ENCODE assay signal across 14 mouse cellular contexts in genomic region chr11:116574486-116574885, GRCm38 (mm10). TPM values are rescaled to one million over a fixed set of nuclear protein-coding genes. Genes with fewer than 3 reads are reported as not detected.
DNase-seq lines count a peak whose midpoint lies in the region; ATAC-seq lines count a peak whose summit lies in the region.
"Had no signal": no experiment of that assay in that cellular context is flagged by ENCODE, and none has a peak within 500 bp of the region (broad histone marks: within the 10 kb centered on the region; RNA-seq: fewer than 3 reads in every experiment).

No protein-coding gene starts in this region.

- no peak overlapping the region for H3K9ac ChIP-seq in heart, embryonic 12.5 days
- H3K9ac ChIP-seq in neural tube, embryonic 13.5 days, result no peak overlapping the region
- H3K9ac ChIP-seq in neural tube, embryonic 15.5 days (replicated peaks), result no peak overlapping the region
- H3K9ac ChIP-seq: intestine, embryonic 15.5 days had no signal

- H3K4me2 ChIP-seq in heart, embryonic 12.5 days, result peak overlapping the region; percentile 41
- H3K4me2 ChIP-seq in neural tube, embryonic 13.5 days, result 0 out of 2 replicates have a peak overlapping the region, but pooled peaks have one; percentile 4
- H3K4me2 ChIP-seq in neural tube, embryonic 15.5 days, result no peak overlapping the region
- H3K4me2 ChIP-seq: intestine, embryonic 15.5 days; midbrain, embryonic 11.5 days had no signal

- WGBS in heart, embryonic 12.5 days, result 49% methylated on average over 6 of the region's 6 CpGs
- 63% methylated on average over 6 of the region's 6 CpGs for WGBS in neural tube, embryonic 13.5 days
- 57% methylated on average over 6 of the region's 6 CpGs for WGBS in neural tube, embryonic 15.5 days

- ATAC-seq in heart, embryonic 12.5 days (ENCODE audit: insufficient number of reproducible peaks, low FRiP score), result no peak
- no peak for ATAC-seq in neural tube, embryonic 13.5 days (ENCODE audit: low read depth)
- ATAC-seq in neural tube, embryonic 15.5 days (ENCODE audit: low FRiP score), result no peak
- ATAC-seq: intestine, embryonic 15.5 days had no signal

- peak overlapping the region; percentile 68 for H3K27ac ChIP-seq in heart, embryonic 12.5 days (ENCODE audit: poor library complexity, severe bottlenecking)
- no peak overlapping the region for H3K27ac ChIP-seq in neural tube, embryonic 13.5 days (replicated peaks)
- H3K27ac ChIP-seq in neural tube, embryonic 15.5 days (replicated peaks), result no peak overlapping the region
- H3K27ac ChIP-seq: intestine, embryonic 15.5 days had no signal

- peak; percentile 36 to 50 for DNase-seq in cerebellum, adult 18-20 months
- DNase-seq in cerebellum, postnatal 4 days (ENCODE audit: low spot score in 2 of 2), result no peak
- no peak for DNase-seq in heart, adult 9 months (ENCODE audit: low spot score in 2 of 2)
- DNase-seq in yolk sac, embryonic 10.5 days (ENCODE audit: low spot score), result peak; percentile 52
- DNase-seq in left cerebral cortex, adult 11 months (ENCODE audit: low spot score), result no peak
- DNase-seq: gastrocnemius, postnatal 14 days; kidney, postnatal 25 days; right cerebral cortex, postnatal 14 days had no signal

- H3K36me3 ChIP-seq in heart, embryonic 12.5 days, result no peaks in the 10 kb centered on the region
- no peaks in the 10 kb centered on the region for H3K36me3 ChIP-seq in neural tube, embryonic 13.5 days
- H3K36me3 ChIP-seq in neural tube, embryonic 15.5 days, result no peaks in the 10 kb centered on the region
- H3K36me3 ChIP-seq: intestine, embryonic 15.5 days had no signal

- no peak overlapping the region for H3K4me3 ChIP-seq in heart, embryonic 12.5 days
- no peak overlapping the region for H3K4me3 ChIP-seq in neural tube, embryonic 13.5 days
- H3K4me3 ChIP-seq in neural tube, embryonic 15.5 days (replicated peaks), result no peak overlapping the region
- H3K4me3 ChIP-seq: intestine, embryonic 15.5 days had no signal

- H3K4me1 ChIP-seq in heart, embryonic 12.5 days (replicated peaks), result peaks cover 75% of the 10 kb centered on the region
- peaks cover 100% of the 10 kb centered on the region for H3K4me1 ChIP-seq in neural tube, embryonic 13.5 days (replicated peaks)
- H3K4me1 ChIP-seq in neural tube, embryonic 15.5 days, result peaks cover 93% of the 10 kb centered on the region

- no peaks in the 10 kb centered on the region for H3K27me3 ChIP-seq in heart, embryonic 12.5 days (replicated peaks)
- no peaks in the 10 kb centered on the region for H3K27me3 ChIP-seq in neural tube, embryonic 13.5 days
- H3K27me3 ChIP-seq in neural tube, embryonic 15.5 days (replicated peaks), result no peaks in the 10 kb centered on the region
- H3K27me3 ChIP-seq: intestine, embryonic 15.5 days had no signal

- H3K9me3 ChIP-seq in heart, embryonic 12.5 days (replicated peaks), result no peaks in the 10 kb centered on the region
- H3K9me3 ChIP-seq in neural tube, embryonic 13.5 days, result no peaks in the 10 kb centered on the region
- H3K9me3 ChIP-seq in neural tube, embryonic 15.5 days (replicated peaks), result no peaks in the 10 kb centered on the region
- H3K9me3 ChIP-seq: intestine, embryonic 15.5 days had no signal

RNA-seq across cellular contexts. Expression of gene Ube2o, which starts 6.8 kb away (rescaled TPM):
- polyA plus RNA-seq in heart, embryonic 12.5 days (2016; fragmentation: Nextera tagmentation; extraction: Ambion mirVana), result 18.1 and 19.9 TPM in 2 replicates
- 20.1 and 24.6 TPM in 2 replicates for polyA plus RNA-seq in neural tube, embryonic 13.5 days (2015; fragmentation: Nextera tagmentation; extraction: Ambion mirVana)
- 19.2 and 32.4 TPM in 2 replicates for polyA plus RNA-seq in neural tube, embryonic 15.5 days (2015; fragmentation: Nextera tagmentation; extraction: Ambion mirVana)

RNA-seq across cellular contexts. Expression of gene Aanat, which starts 11.7 kb away (rescaled TPM):
- not detected in 2 replicates for polyA plus RNA-seq in heart, embryonic 12.5 days (2016; fragmentation: Nextera tagmentation; extraction: Ambion mirVana)
- 0.18 TPM in 1 of 2 replicates, not detected in the other for polyA plus RNA-seq in neural tube, embryonic 13.5 days (2015; fragmentation: Nextera tagmentation; extraction: Ambion mirVana)
- 0.34 and 0.49 TPM in 2 replicates for polyA plus RNA-seq in neural tube, embryonic 15.5 days (2015; fragmentation: Nextera tagmentation; extraction: Ambion mirVana)
- polyA plus RNA-seq: intestine, embryonic 15.5 days; lung, embryonic 16.5 days; midbrain, embryonic 11.5 days had no signal

RNA-seq across cellular contexts. Expression of gene Sphk1, which starts 43.8 kb away (rescaled TPM):
- polyA plus RNA-seq in heart, embryonic 12.5 days (2016; fragmentation: Nextera tagmentation; extraction: Ambion mirVana), result 1.6 and 2.1 TPM in 2 replicates
- 3.7 and 6.1 TPM in 2 replicates for polyA plus RNA-seq in neural tube, embryonic 13.5 days (2015; fragmentation: Nextera tagmentation; extraction: Ambion mirVana)
- polyA plus RNA-seq in neural tube, embryonic 15.5 days (2015; fragmentation: Nextera tagmentation; extraction: Ambion mirVana), result 2.8 and 4.5 TPM in 2 replicates

RNA-seq across cellular contexts. Expression of gene Rhbdf2, which starts 52.3 kb away (rescaled TPM):
- 7.5 and 8.1 TPM in 2 replicates for polyA plus RNA-seq in heart, embryonic 12.5 days (2016; fragmentation: Nextera tagmentation; extraction: Ambion mirVana)
- 3.7 TPM in 2 replicates for polyA plus RNA-seq in neural tube, embryonic 13.5 days (2015; fragmentation: Nextera tagmentation; extraction: Ambion mirVana)
- 1.4 and 4.0 TPM in 2 replicates for polyA plus RNA-seq in neural tube, embryonic 15.5 days (2015; fragmentation: Nextera tagmentation; extraction: Ambion mirVana)

Comparison
In these comparisons a context has a peak if more than half of its experiments do, and no peak if none do; other contexts are left out.
1. DNase-seq: peak in cerebellum, adult 18-20 months (2 of 2) and yolk sac, embryonic 10.5 days (single experiment); none in cerebellum, postnatal 4 days (0 of 2), heart, adult 9 months (0 of 2) and left cerebral cortex, adult 11 months (single experiment).